Mouse (Mus musculus): ENCODE data around the gene Tmc4.

The Tmc4 gene

DNA sequence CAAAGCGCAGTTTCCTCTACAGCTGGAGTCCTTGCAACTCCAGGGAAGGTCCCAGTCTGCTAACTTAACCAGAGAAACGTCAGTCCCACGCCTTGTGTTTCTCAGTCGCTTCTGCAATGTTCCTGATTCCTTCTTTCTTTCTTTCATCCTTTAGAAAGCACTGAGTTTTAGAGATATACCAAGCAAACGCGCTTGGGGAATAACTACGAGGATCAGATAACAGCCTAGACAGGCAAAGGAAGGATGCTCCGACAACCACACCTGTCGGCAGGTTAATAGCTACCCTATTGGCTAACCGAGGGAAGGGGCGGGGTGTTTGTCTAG is 33.0 kb downstream of the Tmc4 start:
- CTCF ChIA-PET = no interaction called here

DNA sequence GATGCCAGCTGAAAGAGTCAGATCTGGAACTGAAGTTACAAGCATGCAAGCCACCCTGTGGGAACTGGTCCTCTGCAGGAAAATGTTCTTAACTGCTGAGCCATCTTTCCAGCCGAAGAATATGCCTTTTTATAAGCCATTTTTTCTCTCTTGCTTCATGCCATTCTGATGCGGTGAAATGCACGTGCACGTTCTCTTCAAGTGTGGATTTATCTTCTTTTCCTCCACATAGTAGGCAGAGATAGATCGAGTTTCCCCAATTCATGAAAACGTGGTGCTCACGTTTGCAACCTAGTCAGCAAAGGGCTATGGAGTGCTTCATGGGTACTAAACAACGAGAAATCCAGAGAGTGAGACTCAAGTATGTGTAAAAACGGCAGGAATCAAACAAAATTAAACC is 33.5 kb downstream of the Tmc4 start:
- CTCF ChIA-PET = no interaction called here

DNA sequence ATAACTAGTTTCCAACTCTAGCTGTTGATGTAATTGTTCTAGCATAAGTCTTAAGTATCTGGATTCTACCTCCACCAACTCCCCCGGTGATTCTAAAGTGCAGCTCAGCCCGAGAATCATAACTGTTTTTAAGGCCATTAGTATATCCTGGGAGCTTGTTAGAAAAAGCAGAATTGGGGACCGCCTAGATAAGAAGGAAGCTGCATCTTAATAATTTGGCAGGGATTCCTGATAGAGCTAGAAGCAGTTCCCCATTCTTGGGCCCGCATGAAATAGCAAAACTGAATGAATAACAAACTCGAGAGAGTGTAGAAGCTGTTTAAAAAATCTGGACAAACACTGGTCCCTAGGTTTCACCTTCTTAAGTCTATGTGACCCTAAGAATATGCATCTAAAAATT is 33.9 kb downstream of the Tmc4 start:
- CTCF ChIA-PET = no interaction called here

DNA sequence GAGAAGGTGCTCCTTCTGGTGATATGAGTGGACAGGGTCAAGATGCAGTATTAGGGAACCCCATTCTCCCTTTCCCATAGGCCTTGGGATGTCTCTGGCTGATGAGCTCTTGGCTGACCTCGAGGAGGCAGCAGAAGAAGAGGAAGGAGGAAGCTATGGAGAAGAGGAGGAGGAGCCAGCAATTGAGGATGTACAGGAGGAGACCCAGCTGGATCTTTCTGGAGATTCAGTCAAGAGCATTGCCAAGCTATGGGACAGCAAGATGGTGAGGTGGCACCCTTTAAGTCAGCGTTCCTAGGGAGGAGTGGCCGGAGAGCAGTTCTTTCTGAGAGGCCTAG is 46.9 kb downstream of the Tmc4 start:
- CTCF ChIA-PET = interaction anchor here (0.5 to 0.6 kb wide), 2 partner anchors 500 to 1049 kb away, joined by 4 to 12 read pairs; no protein-coding TSS in a partner anchor

DNA sequence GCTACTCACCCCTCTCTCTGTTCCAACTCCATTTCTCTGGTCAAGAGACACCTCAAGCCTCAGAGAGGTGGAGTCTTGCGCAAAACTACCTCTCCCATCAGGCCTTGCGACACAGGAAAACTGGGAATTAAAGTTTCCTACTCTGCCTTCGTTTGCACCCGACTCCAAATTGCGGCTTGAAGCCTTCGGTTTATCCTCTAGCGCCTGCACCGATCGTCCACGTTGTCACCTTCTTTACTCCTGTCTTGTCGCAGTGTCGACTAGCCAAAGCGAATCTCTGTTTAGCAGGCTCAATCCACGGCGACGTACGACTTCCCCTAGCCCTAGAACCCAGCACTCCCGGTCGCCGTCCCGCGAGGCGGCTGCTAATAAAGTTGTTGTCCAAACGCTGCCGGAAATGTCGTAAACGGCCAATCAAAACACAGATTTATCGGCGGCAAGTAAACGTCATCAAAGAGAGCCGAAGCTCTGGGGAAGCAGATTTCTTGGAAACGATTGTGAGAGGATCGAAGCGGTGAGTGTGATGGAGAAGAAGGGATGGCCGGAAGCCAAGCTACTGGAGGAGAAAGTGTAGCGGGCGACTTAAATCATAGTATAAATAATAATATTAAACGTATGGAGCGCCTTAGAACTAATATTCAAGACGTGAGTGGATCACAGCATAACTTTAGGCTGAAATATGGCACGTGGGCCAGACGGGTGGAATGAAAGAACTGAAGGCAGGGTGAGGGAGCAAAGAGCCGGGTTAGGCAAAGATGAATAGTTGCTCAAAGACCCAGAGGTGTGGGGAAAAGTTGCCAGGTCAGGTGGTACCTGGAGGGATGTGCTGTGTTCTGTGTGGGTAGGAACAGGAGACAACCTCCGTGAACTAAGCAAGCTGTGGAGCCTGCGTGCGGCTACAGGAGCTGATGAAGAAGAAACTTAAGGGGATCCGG is 47.5 kb downstream of the Tmc4 start, which contains the start of the genes Tfpt and Prpf31:
Gene Tfpt (minus strand): TSS at position 387 of the 935 bp plus-strand sequence.
Gene Prpf31 (plus strand): TSS at position 443 of the 935 bp plus-strand sequence.
- CTCF ChIA-PET = interaction anchor here (0.5 kb wide), 1 partner anchor 1050 kb away, joined by 4 read pairs; no protein-coding TSS in a partner anchor

DNA sequence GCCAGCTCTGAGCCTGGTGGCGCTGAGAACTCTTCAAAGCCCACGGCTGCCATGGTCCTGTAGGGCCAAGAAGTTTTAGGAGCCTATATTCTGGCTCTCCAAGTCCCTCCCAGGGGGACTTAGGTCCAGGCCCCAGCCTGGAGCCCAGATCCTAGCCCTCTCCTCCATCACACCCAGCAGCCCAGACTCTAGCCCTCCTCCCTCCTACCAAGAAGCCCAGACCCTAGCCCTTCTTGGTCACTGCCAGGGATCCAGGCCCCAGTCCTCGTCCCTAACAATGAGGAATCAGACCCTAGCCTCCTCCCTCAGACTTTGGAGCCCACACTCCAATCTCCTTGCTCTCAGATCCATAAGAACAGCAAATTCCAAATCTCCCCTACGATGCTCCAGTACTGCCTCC is 48.3 kb downstream of the Tmc4 start:
- CTCF ChIA-PET = interaction anchor here (0.5 kb wide), 1 partner anchor 43 kb away, joined by 5 read pairs; no protein-coding TSS in a partner anchor

DNA sequence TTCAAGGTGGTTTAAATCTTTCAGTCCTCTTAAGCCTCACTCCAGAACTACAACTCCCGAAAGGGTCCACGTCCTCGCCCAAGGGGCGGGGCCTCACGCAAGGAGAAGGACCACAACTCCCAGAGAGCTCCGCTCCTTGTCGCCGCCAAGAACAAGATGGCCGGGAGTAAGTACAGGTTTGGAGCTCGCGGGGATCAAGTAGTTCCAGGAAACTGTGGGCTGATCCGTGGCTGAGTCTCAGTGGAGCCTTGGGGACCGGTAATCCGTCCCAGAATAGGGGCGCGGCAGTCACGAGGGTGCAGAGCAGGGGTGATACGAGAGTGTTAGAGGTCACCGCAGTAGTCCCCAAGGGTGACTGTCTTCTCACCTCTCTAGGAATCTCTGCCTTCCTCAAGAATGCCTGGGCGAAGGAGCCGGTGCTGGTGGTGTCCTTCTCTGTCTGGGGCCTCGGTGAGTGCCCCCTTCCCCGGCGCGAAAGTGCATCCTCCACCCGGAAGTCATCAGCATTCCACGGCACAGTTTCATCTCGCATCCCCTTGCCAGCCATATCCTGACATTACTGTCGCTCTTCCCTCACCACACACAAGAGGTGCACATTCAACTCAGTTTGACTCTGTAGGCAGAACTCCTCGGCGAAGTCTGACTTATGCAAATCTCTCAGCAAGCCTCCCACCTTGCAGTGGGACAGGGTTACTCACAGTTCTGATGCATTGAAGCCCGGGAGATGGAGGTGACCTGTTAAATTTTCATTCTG is 59.9 kb downstream of the Tmc4 start, which contains the start of gene Ndufa3:
Gene Ndufa3 (plus strand): TSS at position 132 of the 754 bp plus-strand sequence.
- CTCF ChIA-PET = no interaction called here

DNA sequence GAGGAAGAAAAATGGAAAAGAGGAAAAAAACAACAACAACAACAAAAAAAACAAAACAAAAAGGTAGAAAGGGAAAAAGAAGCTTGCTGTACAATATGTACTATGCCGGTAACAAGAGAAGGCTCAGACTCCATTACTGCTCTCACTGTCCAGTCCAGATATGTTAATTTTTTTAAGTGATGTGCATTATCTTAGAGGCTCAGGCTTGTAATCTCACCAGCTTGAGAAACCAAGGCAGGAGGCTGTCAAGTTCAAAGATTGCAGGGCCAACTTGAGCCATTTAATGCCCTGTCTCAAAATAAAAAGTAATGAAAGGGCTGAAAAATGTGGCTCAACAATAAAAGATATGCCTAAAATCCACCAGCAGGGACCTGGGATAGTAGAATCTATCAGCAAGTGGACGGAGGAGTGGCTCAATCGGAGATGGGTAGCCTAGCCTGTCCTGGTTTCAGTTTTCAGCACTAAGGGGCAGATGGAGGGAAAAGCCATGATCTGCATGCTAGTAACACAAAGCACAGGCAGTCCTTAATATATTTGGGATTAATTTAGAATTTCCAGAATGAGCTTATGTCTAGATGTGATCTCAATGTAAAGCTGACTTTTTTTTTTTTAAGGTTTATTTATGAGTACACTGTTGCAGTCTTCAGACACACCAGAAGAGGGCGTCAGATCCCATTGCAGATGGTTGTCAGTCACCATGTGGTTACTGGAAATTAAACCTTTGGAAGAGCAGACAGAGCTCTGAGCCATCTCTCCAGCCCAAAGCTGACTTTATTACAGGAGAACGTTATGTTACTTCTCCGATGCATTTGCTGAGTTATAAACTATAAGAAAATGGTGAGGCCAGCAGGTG is 60.7 kb downstream of the Tmc4 start:
- CTCF ChIA-PET = interaction anchor here (0.6 kb wide), 2 partner anchors 285 to 1041 kb away, joined by 3 to 5 read pairs; no protein-coding TSS in a partner anchor

DNA sequence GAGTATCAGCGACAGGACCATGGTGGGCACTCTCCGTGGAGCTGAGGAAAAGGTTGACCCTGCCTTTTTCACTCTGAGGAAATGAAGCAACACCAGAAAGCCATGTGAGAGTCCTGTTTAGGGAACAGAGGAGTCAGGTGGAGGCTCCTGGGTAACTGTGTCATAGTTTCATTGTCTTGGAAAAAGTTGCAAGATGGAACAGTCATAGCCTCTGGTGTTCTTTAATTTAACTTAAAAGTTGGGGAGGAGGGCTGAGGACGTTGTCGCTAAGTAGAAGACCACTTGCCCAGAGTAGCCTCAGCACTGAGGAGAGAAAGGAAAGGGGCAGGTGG is 61.3 kb downstream of the Tmc4 start, which contains the start of gene Oscar:
Gene Oscar (minus strand): TSS at position 101 of the 332 bp plus-strand sequence.
- CTCF ChIA-PET = interaction anchor here (0.6 kb wide), 2 partner anchors 30 to 285 kb away, joined by 5 to 10 read pairs; no protein-coding TSS in a partner anchor
